Mouse (Mus musculus): ENCODE results near the gene Gm20716. TPM values are rescaled to one million over a fixed set of nuclear protein-coding genes. Genes with fewer than 3 reads are reported as not detected.

Gm20716 gene
- polyA plus RNA-seq, 1 experiment from 2014 or later = 38.4 TPM

Other genes starting within 250 kb of the Gm20716 start
- not detected in 3 replicates for gene Ripor3, start 219.7 kb downstream of the Gm20716 start, polyA plus RNA-seq (2018)
- not detected in 3 replicates for gene Pard6b, start 149.4 kb downstream of the Gm20716 start, polyA plus RNA-seq (2018)
- gene Adnp, start 23.3 kb downstream of the Gm20716 start, polyA plus RNA-seq (2018) = 4.2 to 6.7 TPM (median 4.5 TPM) in 3 replicates
- 43.7 to 208 TPM (median 85.6 TPM) in 3 replicates for gene Dpm1, start 227 bp upstream of the Gm20716 start, polyA plus RNA-seq (2018)
- gene Mocs3, start 258 bp upstream of the Gm20716 start, polyA plus RNA-seq (2018) = 4.4 to 5.9 TPM (median 5.8 TPM) in 3 replicates
- not detected in 3 replicates for gene Kcng1, start 51.4 kb upstream of the Gm20716 start, polyA plus RNA-seq (2018)

Data from macrophage (primary cell).